Mouse (Mus musculus): Measurements from ENCODE around the gene Frmd6. TPM values are rescaled to one million over a fixed set of nuclear protein-coding genes. Genes with fewer than 3 reads are reported as not detected.
A peak's percentile ranks its signal among the peaks of the same experiment; 100 is the strongest.

The Frmd6 gene
- total RNA-seq, 2 experiments from 2014 or later = 44.5 to 51.4 TPM

GRCm38 (mm10) chr12:70849024-70849423, 23.7 kb downstream of the Frmd6 start:
- intact Hi-C loops (cut with DNase I) = no loop called here
- no peak for DNase-seq

- intact Hi-C loops (cut with DNase I) = loop anchor here (2.0 kb wide), 1 partner anchor 15 kb away; no protein-coding TSS in a partner anchor
- no peak for DNase-seq
These were observed 24.4 kb downstream of the Frmd6 start for GRCm38 (mm10) chr12:70849517-70850291.

DNA sequence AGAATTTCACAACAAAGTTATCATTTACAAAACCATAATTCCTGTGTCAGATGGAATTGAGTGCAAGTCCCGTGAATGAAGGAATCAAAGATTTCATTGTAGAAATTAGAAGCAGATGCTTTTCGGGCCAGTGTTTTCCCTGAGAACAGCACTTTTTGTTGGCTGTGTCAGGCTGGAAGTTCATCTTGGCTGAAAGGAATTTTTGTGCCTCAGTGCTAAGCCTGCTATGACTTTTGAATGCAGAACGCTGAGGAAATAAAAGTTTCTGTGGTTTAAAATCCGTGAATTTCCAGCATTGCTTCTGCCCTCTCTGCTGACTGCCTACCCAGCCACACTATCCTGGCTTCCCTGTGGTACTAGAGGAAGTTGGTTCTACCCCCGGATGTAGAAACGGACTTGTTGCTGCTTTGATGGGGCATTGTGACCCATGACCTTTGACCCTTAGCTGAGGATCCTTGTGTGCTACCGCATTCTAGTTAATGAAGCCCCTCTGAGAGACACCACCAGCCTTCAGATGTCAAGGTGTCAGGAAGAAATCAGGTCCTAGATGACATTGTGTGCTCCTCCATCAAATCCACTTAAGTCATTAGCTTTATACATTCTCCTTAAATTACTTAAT, 26.1 kb downstream of the Frmd6 start:
- intact Hi-C loops (cut with DNase I) = loop anchor here (2.0 kb wide), 1 partner anchor 17 kb away; no protein-coding TSS in a partner anchor
- no peak for DNase-seq

- DNase-seq = peak in 1 of 2 experiments; percentile 39
- intact Hi-C loops (cut with DNase I) = no loop called here
These were observed 27.7 kb downstream of the Frmd6 start for GRCm38 (mm10) chr12:70853026-70853425.

DNA sequence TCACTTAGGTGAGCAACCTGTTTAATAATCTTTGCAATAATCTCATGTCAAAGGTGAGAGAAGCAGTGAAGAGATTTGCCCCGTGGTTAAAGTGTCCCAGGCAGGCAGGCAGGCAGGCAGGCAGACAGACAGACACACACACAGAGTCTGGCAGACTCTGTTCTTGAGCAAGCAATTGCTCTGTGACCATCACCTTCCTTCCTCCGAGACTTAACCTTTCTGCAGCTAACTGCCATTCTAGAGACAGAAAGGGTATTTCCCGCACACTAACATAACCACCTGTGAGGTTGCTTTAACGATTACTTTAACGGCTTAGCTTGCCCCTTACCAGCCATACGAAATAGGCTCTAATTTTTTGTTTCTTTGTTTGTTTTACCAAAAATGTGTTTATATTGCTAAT, 30.4 kb downstream of the Frmd6 start:
- intact Hi-C loops (cut with DNase I) = no loop called here

GRCm38 (mm10) chr12:70856776-70857175, 31.5 kb downstream of the Frmd6 start:
- no peak for DNase-seq
- intact Hi-C loops (cut with DNase I) = no loop called here

More for the DNA sequence above, 30.4 kb downstream of the Frmd6 start:
- no peak for DNase-seq

- DNase-seq = no peak
- intact Hi-C loops (cut with DNase I) = no loop called here
These were observed 38.0 kb downstream of the Frmd6 start for GRCm38 (mm10) chr12:70863281-70863680.

DNA sequence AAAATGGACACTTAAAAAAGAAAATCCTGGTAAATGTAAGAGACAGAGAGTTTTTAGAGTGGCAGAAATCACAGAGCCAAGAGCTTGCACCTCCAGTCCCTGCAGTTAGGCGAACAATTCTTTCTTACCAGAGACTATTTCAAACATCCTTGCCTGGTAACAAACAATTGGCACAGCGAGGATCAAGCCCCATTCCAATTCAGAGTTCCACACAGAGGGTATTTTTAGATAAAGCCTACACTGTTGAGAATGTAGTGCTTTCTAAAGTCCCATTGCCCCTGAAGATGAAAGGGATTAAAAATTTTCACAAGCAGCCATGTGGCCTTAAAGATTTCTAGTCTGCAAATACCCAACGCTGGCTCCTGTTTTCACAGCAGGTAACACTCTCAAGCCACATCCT, 42.5 kb downstream of the Frmd6 start:
- intact Hi-C loops (cut with DNase I) = no loop called here
- peak in 1 of 2 experiments; percentile 37 for DNase-seq

- intact Hi-C loops (cut with DNase I) = no loop called here
- no peak for DNase-seq
These were observed 43.1 kb downstream of the Frmd6 start for GRCm38 (mm10) chr12:70868190-70868987.

GRCm38 (mm10) chr12:70868988-70869291, 43.6 kb downstream of the Frmd6 start:
- no peak for DNase-seq
- intact Hi-C loops (cut with DNase I) = no loop called here

DNA sequence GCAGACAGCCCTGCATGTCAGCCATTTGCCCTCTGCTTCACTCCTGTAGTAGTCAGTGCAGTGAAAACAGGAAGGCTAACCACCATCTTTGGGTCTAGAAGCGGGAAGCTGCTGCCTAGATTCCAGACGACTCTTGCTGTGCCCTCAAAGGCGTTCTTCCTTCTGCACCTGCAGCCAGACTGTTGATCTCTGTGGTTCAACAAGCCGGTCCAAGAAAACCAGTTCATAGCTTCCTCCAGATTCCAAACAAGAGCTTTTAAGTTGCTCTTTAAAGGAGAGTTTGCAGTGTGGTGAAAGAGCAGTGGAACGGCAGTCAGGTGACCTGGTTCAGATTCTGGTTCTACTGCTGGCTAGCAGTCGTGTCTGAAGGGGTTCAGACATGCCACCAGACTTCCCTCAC, 48.2 kb downstream of the Frmd6 start:
- intact Hi-C loops (cut with DNase I) = no loop called here

DNA sequence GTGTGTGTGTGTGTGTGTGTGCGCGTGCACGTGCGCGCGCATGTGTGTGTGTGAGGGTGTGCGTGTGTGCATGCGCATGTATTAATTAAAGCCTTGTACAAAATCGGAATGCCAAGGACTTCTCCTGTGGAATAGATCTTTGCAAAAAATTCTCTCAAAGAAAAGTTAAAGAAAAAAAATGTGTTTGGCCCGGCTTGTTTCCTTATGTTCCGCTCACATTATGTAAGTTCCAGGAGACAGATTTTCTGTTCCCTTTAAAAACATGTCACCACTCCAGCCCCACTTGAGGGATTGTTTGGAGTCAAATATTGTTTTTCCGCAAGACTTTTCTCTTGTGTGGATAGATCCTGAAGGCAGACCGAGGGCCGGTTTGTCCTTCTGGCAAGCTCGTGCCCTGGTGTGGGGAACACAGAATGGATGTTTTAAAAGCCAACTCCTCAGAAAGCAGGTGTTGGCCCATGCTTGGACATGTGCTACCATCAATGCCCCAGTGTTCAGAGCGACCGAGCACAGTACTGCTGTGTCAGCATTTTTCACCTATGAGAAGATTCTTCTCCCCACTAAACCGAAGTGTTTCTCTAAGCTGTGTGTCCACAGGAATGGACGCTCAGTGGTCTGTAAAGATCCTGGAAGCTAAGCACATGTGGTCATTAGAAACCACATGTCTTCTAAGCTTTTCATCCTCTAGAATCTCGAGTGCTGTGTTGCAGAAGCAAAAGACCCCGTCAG, 51.1 kb downstream of the Frmd6 start:
- intact Hi-C loops (cut with DNase I) = no loop called here
- DNase-seq = no peak

More for the DNA sequence above, 48.2 kb downstream of the Frmd6 start:
- no peak for DNase-seq

DNA sequence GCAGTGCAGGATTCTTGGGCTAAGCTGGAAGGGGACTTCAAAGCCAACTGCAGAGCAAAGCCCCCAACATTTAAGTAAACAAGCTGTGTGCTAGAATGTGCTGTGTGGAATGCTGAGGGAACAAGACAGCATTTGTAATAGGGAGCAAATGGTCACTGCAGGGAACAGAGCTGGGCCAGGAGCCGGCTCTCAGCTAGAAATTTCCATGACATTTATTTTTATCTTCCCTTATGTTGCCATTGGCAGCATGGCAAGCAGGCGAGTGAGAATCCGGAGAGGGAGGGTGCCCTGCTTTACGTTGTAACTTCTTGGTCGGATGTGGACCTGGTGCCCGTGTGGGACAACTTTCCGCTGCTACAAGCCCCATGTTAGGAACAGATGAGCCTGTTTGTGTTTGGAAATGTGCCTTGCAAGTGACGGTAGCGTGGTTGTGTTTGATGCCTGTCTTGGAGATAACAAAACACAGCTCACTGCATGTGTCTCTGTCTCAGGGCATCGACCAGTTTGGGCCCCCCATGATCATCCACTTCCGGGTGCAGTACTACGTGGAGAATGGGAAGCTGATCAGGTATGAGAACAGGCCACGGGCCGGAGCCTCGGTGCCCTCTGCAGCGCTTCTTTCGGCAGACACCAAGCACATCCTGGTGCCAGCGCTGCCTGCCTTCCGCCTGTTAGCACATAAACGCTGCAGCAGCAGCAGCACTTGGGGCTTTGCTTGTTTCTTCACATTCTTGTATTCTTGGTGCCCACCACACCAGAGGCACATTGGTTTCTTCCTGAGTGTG, 52.8 kb downstream of the Frmd6 start:
- intact Hi-C loops (cut with DNase I) = no loop called here
- peak; percentile 47 to 54 for DNase-seq

DNA sequence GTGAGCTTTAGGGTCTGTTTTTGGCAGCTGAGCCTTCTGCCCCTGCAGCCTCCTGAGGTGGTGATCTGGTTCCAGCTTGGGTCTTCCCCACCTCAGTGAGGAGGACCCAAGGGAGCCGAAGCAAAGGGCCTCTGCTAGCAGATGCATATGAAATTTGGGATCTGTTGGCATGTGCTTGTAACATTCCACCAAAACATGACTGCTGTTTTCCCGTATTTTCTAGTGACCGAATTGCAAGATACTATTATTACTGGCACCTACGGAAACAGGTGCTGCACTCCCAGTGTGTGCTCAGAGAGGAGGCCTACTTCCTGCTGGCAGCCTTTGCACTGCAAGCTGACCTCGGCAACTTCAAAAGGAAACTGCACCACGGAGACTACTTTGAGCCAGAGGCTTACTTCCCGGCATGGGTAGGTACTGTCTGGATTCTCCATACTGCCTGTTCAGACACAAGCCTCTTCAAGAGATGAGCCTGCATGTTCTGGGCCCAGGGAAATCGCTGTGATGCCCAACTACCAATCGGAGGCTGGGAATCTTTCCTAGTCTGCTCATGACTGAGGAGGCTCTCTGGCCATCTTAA, 55.2 kb downstream of the Frmd6 start:
- intact Hi-C loops (cut with DNase I) = loop anchor here (5.0 kb wide), 1 partner anchor 53 kb away; the partner anchor contains the start of gene Frmd6
- peak in 1 of 2 experiments; percentile 33 for DNase-seq

GRCm38 (mm10) chr12:70881340-70881739, 56.0 kb downstream of the Frmd6 start:
- intact Hi-C loops (cut with DNase I) = loop anchor here (5.0 kb wide), 1 partner anchor 54 kb away; the partner anchor contains the start of gene Frmd6
- peak; percentile 88 to 89 for DNase-seq

- peak; percentile 53 to 58 for DNase-seq
- intact Hi-C loops (cut with DNase I) = loop anchor here (5.0 kb wide), 1 partner anchor 55 kb away; the partner anchor contains the start of gene Frmd6
These were observed 56.5 kb downstream of the Frmd6 start for GRCm38 (mm10) chr12:70881854-70882253.

DNA sequence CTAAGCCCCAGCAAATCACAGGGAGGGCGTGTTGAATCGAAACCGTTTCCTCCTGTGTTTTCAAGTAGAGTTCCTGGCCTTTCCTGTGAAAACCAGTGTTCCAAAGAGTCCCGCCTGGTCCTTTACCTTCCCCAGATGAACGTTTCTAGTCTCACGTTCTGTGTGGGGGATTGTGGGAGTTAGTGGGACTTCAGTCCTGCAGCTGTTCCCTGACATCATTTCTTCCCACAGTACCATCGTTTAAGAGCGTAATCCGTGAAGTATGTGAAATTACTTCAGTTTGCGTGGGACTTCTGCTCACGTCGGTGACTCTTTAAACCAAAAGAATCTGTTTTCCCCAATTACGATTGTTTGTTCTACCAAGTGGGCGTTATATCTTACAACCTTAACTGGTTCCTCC, 57.8 kb downstream of the Frmd6 start:
- intact Hi-C loops (cut with DNase I) = loop anchor here (5.0 kb wide), 1 partner anchor 56 kb away; the partner anchor contains the start of gene Frmd6
- no peak for DNase-seq

DNA sequence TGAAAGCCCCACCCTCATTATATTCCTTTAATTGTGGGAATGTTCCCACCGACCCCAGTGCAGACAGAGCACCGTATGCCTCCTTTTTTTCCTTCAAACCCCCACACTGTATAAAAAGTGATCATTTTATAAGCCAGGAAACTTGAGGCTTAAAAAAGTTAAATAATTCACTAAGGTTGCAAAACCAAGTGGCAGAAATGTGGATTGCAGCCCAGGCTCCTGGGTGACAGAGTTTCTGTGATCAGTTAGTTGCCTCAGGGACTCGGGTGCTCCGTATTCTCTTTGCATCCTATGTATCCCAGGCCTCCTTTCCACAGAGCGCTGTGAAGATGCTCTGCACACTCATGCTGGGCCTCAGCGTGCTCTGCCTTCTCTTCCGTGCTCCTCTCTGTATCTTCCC, 58.8 kb downstream of the Frmd6 start:
- DNase-seq = no peak
- intact Hi-C loops (cut with DNase I) = loop anchor here (5.0 kb wide), 1 partner anchor 57 kb away; the partner anchor contains the start of gene Frmd6

- intact Hi-C loops (cut with DNase I) = loop anchor here (5.0 kb wide), 1 partner anchor 58 kb away; the partner anchor contains the start of gene Frmd6
- no peak for DNase-seq
These were observed 59.7 kb downstream of the Frmd6 start for GRCm38 (mm10) chr12:70884973-70885372.
